Mouse (Mus musculus): ENCODE measurements around the gene C1qtnf6. TPM values are rescaled to one million over a fixed set of nuclear protein-coding genes. Genes with fewer than 3 reads are reported as not detected.

C1qtnf6 gene
- total and polyA plus RNA-seq, 3 experiments, result 5.7 to 28.1 (median 6.3) TPM

- no peak overlapping the region for H3K9ac ChIP-seq (ENCODE audit: insufficient read depth, low read depth)
- no peaks in the 10 kb centered on the region for H3K36me3 ChIP-seq (replicated peaks in 1 of 2; ENCODE audit: control insufficient read depth in 1 of 2, insufficient read depth in 1 of 2, low read length in 1 of 2)
- dilution Hi-C loops (cut with MboI; ENCODE audit: extremely low pct_ligation_motif_present, extremely low pct_unique_long_range_greater_than_20kb, low sequenced_read_pairs), result no loop called here
- H3K4me3 ChIP-seq (replicated peaks in 1 of 3; ENCODE audit: low read depth in 2 of 3, low read length in 2 of 3, poor library complexity in 1 of 3), result no peak overlapping the region
- H3K27ac ChIP-seq (ENCODE audit: insufficient read depth, low read depth), result no peak overlapping the region
- DNase-seq (ENCODE audit: extremely low read depth), result no peak
- H3K4me2 ChIP-seq (ENCODE audit: insufficient read depth, low read depth, poor library complexity, severe bottlenecking), result no peak overlapping the region
- H3K27me3 ChIP-seq (replicated peaks), result peaks cover 11% of the 10 kb centered on the region
- H3K4me1 ChIP-seq (ENCODE audit: control insufficient read depth in 1 of 2, insufficient read depth in 2 of 2), result peaks cover 22 to 39% of the 10 kb centered on the region in 2 experiments
- TF ChIP-seq E2F4 (IDR thresholded peaks at IDR 0.05; ENCODE audit: insufficient replicate concordance, low read depth, low read length) (no peak), EP300 (IDR thresholded peaks at IDR 0.05; ENCODE audit: low read length) (no peak), MYC (IDR thresholded peaks at IDR 0.05; ENCODE audit: low read depth, low read length) (no peak), CHD2 (IDR thresholded peaks at IDR 0.05; ENCODE audit: low read length) (no peak), IRF4 (IDR thresholded peaks at IDR 0.05; ENCODE audit: low read depth, low read length) (no peak), ZC3H11A (IDR thresholded peaks at IDR 0.05; ENCODE audit: low read depth, low read length) (no peak), ZKSCAN1 (IDR thresholded peaks at IDR 0.05; ENCODE audit: borderline replicate concordance, low read depth, low read length) (no peak), BHLHE40 (IDR thresholded peaks at IDR 0.05; ENCODE audit: low read depth, low read length) (no peak), SMC3 (IDR thresholded peaks at IDR 0.05; ENCODE audit: low read depth, low read length) (no peak), HCFC1 (IDR thresholded peaks at IDR 0.05; ENCODE audit: low read depth, low read length) (no peak), SIN3A (IDR thresholded peaks at IDR 0.05; ENCODE audit: low read length) (no peak), NELFE (IDR thresholded peaks at IDR 0.05; ENCODE audit: low read depth, low read length) (no peak), POLR2AphosphoS2 (IDR thresholded peaks at IDR 0.05; ENCODE audit: low read depth, low read length) (no peak), ELF1 (IDR thresholded peaks at IDR 0.05; ENCODE audit: low read depth, low read length) (no peak), CTCF (conservative IDR thresholded peaks at IDR 0.05 in 1 of 2, IDR thresholded peaks at IDR 0.05 in 1 of 2; ENCODE audit: low read depth in 2 of 2, low read length in 2 of 2) (no peak), POLR2A (IDR thresholded peaks at IDR 0.05; ENCODE audit: low read depth, low read length) (no peak), MEF2A (IDR thresholded peaks at IDR 0.05; ENCODE audit: borderline replicate concordance, low read depth, low read length) (no peak)
- in situ Hi-C loops (cut with MboI; ENCODE audit: low pct_ligation_motif_present, low pct_unique_long_range_greater_than_20kb, low sequenced_read_pairs), result loop anchor here (25.0 kb wide), 2 partner anchors 357 to 582 kb away; partner anchors contain the start of genes Eif3d and Foxred2
- no peaks in the 10 kb centered on the region for H3K9me3 ChIP-seq (replicated peaks; ENCODE audit: low read length)
- H3K79me2 ChIP-seq (replicated peaks; ENCODE audit: control insufficient read depth, extremely low read depth, insufficient read depth, poor library complexity, severe bottlenecking), result no peaks in the 10 kb centered on the region
These were observed 12.8 kb upstream of the C1qtnf6 start for GRCm38 (mm10) chr15:78544041-78544440.

- no peak for DNase-seq (ENCODE audit: extremely low read depth)
- dilution Hi-C loops (cut with MboI; ENCODE audit: extremely low pct_ligation_motif_present, extremely low pct_unique_long_range_greater_than_20kb, low sequenced_read_pairs), result no loop called here
- peaks cover 25 to 40% of the 10 kb centered on the region in 2 experiments for H3K4me1 ChIP-seq (ENCODE audit: control insufficient read depth in 1 of 2, insufficient read depth in 2 of 2)
- TF ChIP-seq ELF1 (IDR thresholded peaks at IDR 0.05; ENCODE audit: low read depth, low read length) (no peak), PAX5 (IDR thresholded peaks at IDR 0.05; ENCODE audit: low read length) (no peak), MXI1 (IDR thresholded peaks at IDR 0.05; ENCODE audit: low read depth, low read length) (no peak), BHLHE40 (IDR thresholded peaks at IDR 0.05; ENCODE audit: low read depth, low read length) (no peak), CTCF (conservative IDR thresholded peaks at IDR 0.05 in 1 of 2, IDR thresholded peaks at IDR 0.05 in 1 of 2; ENCODE audit: low read depth in 2 of 2, low read length in 2 of 2) (no peak), SIN3A (IDR thresholded peaks at IDR 0.05; ENCODE audit: low read length) (no peak), KAT2A (IDR thresholded peaks at IDR 0.05; ENCODE audit: insufficient replicate concordance, low read length) (no peak), POLR2AphosphoS2 (IDR thresholded peaks at IDR 0.05; ENCODE audit: low read depth, low read length) (no peak), E2F4 (IDR thresholded peaks at IDR 0.05; ENCODE audit: insufficient replicate concordance, low read depth, low read length) (no peak)
- no peak overlapping the region for H3K27ac ChIP-seq (ENCODE audit: insufficient read depth, low read depth)
- in situ Hi-C loops (cut with MboI; ENCODE audit: low pct_ligation_motif_present, low pct_unique_long_range_greater_than_20kb, low sequenced_read_pairs), result loop anchor here (25.0 kb wide), 2 partner anchors 356 to 581 kb away; partner anchors contain the start of genes Eif3d and Foxred2
- H3K27me3 ChIP-seq (replicated peaks), result peaks cover 11% of the 10 kb centered on the region
- no peak overlapping the region for H3K9ac ChIP-seq (ENCODE audit: insufficient read depth, low read depth)
- H3K9me3 ChIP-seq (replicated peaks; ENCODE audit: low read length), result no peaks in the 10 kb centered on the region
- H3K4me2 ChIP-seq (ENCODE audit: insufficient read depth, low read depth, poor library complexity, severe bottlenecking), result no peak overlapping the region
- no peaks in the 10 kb centered on the region for H3K36me3 ChIP-seq (replicated peaks in 1 of 2; ENCODE audit: control insufficient read depth in 1 of 2, insufficient read depth in 1 of 2, low read length in 1 of 2)
- no peak overlapping the region for H3K4me3 ChIP-seq (replicated peaks in 1 of 3; ENCODE audit: low read depth in 2 of 3, low read length in 2 of 3, poor library complexity in 1 of 3)
- H3K79me2 ChIP-seq (replicated peaks; ENCODE audit: control insufficient read depth, extremely low read depth, insufficient read depth, poor library complexity, severe bottlenecking), result no peaks in the 10 kb centered on the region
These were observed 11.6 kb upstream of the C1qtnf6 start for GRCm38 (mm10) chr15:78542767-78543303.

All from CH12.LX (cell line).